Mouse (Mus musculus): ENCODE results near the gene Fabp3.
A peak's percentile ranks its signal among the peaks of the same experiment; 100 is the strongest.

Fabp3 gene

DNA sequence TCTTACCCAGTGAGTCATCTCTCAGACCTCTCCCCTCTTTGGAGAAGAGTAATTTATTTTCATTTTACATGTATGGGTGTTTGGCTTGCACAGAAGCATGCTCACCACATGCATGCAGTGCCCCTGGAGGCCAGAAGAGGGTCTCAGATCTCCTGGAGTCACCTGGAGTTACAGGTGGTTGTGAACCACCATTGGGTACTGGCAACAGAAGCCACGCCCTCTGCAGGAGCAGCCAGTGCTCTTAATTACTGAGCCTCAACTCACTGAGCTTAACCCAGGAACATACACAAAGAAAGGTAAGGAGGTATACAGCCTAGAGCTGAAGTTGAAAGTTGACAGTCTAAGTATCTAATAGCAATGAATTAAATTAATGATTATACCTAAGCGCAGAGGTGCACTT is 17.1 kb downstream of the Fabp3 start:
- DNase-seq (ENCODE audit: low read depth, low spot score) = no peak

DNA sequence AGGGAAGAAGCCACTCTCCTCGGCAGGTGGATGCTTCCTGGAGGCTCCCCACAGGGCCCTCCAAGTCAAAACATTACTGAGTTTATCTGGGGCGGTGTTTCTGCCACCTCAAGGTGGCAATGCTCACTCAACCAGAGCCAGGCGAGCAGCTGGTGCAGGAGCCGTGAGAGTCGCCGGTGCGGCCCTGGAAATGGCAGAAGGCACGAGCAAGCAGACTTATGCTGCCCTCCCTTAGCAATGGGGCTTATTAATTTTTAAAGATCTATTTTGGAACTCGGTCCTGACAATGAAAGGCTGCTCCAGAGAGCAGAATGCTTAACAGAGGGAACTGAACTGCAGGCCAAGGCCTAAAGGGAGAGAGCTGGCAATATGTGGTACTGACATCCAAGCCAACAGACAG is 19.0 kb downstream of the Fabp3 start:
- no peak for DNase-seq (ENCODE audit: low read depth, low spot score)

DNA sequence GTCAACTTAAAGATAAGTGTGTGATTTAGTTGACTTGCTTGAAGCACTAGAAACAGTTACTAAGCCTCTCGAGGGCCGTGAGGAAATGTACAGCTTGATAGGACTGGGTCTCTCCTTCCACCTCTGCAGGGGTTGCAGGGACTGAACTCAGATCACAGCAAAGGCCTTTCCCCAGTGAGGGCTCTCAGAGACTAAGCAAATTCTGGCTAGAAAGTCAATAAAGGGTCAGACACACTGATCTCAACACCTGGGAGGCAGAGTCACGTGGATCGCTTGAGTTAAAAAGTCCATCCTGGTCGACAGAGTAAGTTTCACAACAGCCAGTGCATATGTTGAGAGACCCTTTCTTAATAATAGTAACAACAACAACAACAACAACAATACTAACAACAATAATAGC is 27.5 kb downstream of the Fabp3 start:
- DNase-seq (ENCODE audit: low read depth, low spot score) = no peak

DNA sequence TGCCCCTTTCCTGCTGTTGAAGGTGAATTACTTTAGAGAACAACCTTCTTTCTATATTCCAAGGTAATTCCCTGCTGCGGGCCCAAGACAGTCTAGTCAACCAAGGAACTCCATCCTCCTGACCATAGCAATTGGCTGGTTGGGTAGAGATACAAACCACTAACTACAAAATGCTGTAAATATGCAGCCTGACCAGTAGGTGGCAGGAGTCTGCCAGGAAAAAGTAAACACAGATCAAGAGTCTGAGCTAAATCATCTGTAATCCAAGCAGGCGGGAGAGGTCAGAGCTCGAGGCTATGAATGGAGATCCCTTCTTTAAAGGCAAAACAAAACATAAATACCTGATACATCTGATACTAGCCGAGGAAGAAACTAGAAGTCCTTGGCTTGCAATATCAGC is 33.3 kb downstream of the Fabp3 start:
- peak; percentile 48 for DNase-seq (ENCODE audit: low read depth, low spot score)

DNA sequence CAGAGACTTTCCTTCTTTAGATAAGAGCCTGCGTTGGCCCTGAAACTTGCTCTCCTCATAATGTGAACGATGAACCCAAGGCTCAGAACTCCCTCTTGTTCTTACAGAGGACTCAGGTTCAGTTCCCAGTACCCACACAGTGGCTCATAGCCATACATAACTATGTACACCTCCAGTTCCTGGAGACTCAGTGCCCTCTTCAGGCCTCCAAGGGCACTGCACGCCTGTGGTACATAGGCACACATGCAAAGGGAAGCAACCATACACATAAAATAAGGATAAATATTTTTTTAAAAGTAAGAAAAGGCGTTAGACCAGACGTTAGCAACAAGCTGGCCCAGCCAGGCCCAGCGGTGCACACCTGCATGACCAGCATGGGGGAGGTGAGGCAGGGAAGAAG is 41.3 kb downstream of the Fabp3 start:
- no peak for DNase-seq (ENCODE audit: low read depth, low spot score)

DNA sequence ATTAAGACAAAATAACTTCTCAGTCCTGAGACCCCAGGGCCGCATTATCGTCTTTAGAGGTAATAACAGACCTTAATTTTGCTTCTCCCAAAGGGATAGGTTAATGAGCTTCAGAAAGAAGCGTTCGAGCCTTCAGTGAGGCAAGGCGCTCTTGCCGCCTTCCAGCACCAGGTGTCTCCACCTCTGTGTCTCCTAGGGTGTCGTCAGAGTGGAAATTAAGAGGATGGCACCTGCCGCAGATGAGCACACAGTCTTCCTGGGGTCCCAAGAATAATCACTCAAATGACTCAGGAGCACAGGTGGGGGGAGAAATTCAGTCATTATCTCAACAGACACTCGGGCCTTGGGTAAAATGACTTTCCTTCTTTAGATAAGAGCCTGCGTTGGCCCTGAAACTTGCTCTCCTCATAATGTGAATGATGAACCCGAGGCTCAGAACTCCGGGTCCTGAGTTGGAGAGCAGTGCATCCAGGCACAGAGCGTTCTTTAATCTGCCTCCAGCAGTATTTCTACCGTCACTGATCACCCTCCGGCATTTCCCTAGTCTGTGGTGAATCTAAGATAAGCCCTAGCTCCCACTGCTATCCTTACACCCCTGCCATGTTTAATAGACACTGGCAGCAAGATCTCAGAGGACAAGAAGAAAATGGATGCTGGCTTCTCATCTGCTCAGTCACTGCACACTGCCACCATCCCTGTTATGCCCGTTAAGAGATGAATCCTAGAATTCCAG is 42.5 kb downstream of the Fabp3 start:
- no peak for DNase-seq (ENCODE audit: low read depth, low spot score)

DNA sequence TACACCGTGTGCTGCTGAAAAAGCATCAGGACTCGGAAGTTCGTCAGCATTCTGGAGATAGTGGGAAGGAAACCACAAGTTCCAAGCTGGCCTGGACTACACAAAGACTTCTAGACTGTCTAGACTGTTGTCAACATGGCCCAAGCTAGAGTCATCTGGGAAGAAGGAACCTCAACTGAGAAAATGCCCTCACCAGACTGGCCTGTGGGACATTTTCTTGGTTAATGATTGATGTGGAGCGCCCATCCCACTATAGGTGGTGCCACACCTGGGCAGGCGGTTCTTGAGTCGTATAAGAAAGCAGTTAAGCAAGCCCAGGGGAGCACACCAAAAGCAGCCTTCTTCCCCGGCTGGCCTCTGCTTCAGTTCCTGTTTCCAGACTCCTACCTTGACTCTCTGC is 44.2 kb downstream of the Fabp3 start:
- no peak for DNase-seq (ENCODE audit: low read depth, low spot score)

DNA sequence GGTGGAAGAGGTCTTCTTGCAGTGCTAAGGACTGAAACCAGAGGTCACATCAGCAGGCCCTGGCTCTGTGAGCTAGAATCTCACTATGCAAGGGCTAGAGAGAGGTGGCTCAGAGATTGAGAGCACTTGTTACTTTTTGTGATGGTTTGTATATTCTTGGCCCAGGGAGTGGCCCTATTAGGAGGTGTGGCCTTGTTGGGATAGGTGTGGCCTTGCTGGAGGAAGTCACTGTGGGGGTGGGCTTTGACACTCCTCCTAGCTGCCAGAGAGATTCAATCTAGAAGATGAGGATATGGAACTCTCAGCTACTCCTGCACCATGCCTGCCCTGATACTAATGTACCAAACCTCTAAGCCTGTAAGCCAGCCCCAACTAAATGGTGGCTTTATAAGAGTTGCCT is 49.6 kb downstream of the Fabp3 start:
- DNase-seq (ENCODE audit: low read depth, low spot score) = no peak

DNA sequence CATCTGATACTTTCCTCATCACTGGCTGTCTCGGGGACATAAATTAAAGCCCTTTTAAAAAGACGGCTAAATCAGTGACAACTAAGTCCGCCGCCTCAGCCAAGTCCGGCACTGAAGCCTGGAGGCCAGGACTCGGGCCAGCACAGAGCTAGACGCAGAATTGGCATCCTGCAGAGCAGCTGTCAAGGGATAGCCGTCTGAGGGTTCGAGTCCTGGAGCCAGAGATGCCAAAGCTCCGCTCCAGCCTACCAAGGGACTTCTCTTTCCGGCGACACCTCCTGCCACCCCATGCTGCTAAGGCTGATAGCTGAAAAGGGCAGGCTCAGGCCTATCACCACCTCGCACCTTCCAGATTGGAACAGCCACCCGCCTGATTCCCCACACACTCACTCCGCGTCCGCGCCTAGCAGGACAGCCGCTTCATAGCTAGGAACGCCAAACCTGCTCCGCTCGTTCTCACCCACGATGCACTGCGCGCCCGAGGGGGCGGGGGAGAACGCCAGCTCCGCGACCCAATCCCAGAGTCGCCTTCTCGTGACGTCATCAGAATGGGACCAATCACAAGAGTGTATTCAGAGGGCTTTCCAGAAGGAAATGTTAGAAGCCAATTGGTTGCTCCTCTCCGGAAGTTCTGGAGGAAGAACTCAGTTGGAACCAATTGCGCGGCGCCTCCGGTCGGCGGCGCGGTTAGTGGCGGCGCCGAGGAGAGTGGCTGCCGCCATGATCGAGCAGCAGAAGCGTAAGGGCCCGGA is 51.3 kb downstream of the Fabp3 start, which contains the start of the genes Zcchc17 and Snrnp40:
Gene Zcchc17, minus strand, starts transcription at position 458 of the 752 bp plus-strand sequence.
Gene Snrnp40, plus strand, starts transcription at position 647 of the 752 bp plus-strand sequence.
- peak; percentile 100 for DNase-seq (ENCODE audit: low read depth, low spot score)

DNA sequence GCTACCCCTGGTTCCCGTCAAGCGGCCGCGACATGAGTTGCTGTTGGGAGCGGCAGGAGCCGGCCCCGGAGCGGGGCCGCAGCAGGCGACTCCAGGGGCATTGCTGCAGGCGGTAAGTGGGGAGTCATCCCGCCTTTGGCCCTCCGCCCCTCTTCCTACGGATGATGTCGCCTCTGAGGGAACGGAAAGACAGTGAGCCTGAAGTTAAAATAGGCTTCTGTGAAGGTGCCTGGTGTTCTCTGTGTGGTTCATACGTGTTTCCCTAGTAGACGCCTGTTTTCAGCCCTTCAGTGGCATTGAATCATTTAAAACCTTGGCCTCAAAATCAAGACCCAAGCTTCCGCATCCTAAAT is 51.8 kb downstream of the Fabp3 start:
- no peak for DNase-seq (ENCODE audit: low read depth, low spot score)
